Mouse (Mus musculus) liver, adult 2 months (tissue): ENCODE data around the gene Ror1. TPM values are rescaled to one million over a fixed set of nuclear protein-coding genes. Genes with fewer than 3 reads are reported as not detected.
A peak's percentile ranks its signal among the peaks of the same experiment; 100 is the strongest.

ENCODE experiments used
- DNase-seq: peaks from one replicate; pipeline ENCODE4 v3.0.0-alpha.2; 2011; ENCODE audit warnings: low read depth, low spot score; ENCODE audit errors: extremely low read depth
- H3K27ac ChIP-seq: fragments of 200-500 bp; replicated peaks from 2 replicates; pipeline ENCODE4 v1.5.1; 2012; ENCODE audit warnings: low read depth, mild to moderate bottlenecking, control low read depth, inconsistent platforms, low read length; ENCODE audit not compliant: insufficient read depth
- H3K27me3 ChIP-seq: fragments of 200-500 bp; 2 replicates; pipeline ENCODE4 v1.6.1; 2012; ENCODE audit warnings: mild to moderate bottlenecking, moderate library complexity, low read length, inconsistent platforms; ENCODE audit not compliant: control insufficient read depth, insufficient read depth
- H3K36me3 ChIP-seq: fragments of 200-500 bp; 2 replicates; pipeline ENCODE4 v1.6.1; 2012; ENCODE audit warnings: low read length, inconsistent platforms; ENCODE audit not compliant: control insufficient read depth, insufficient read depth
- H3K4me1 ChIP-seq: fragments of 200-500 bp; 2 replicates; pipeline ENCODE4 v1.6.1; 2011; ENCODE audit warnings: low read length; ENCODE audit not compliant: control insufficient read depth, insufficient read depth
- H3K4me3 ChIP-seq: fragments of 200-500 bp; 2 replicates; pipeline ENCODE4 v1.5.1; 2011; ENCODE audit warnings: low read depth, mild to moderate bottlenecking, control low read depth, low read length, moderate library complexity; ENCODE audit not compliant: insufficient read depth
- H3K79me2 ChIP-seq: fragments of 200-500 bp; 2 replicates; pipeline ENCODE4 v1.6.1; 2012; ENCODE audit warnings: inconsistent platforms, mild to moderate bottlenecking, low read length, moderate library complexity; ENCODE audit not compliant: control insufficient read depth, insufficient read depth
- H3K9ac ChIP-seq: fragments of 200-500 bp; 2 replicates; pipeline ENCODE4 v1.6.1; 2012; ENCODE audit warnings: low read depth, mild to moderate bottlenecking, control low read depth, inconsistent platforms, low read length
- CTCF ChIP-seq: fragments of 200-500 bp; IDR thresholded peaks from 2 replicates; pipeline ENCODE4 v1.5.1; 2011; ENCODE audit warnings: low read depth, low read length, control low read depth
- POLR2A ChIP-seq: fragments of 200-500 bp; IDR thresholded peaks from 2 replicates; pipeline ENCODE4 v1.6.1; 2011; ENCODE audit warnings: low read length, control low read depth; ENCODE audit not compliant: insufficient read depth; ENCODE audit errors: extremely low read depth
- WGBS: fragments of 180-500 bp; shearing (Covaris S2); methylation state at CpG from one replicate; pipeline ENCODE4 v1.1.7; 2018; 5-methylcytosine and 5-hydroxymethylcytosine counted together
- polyA plus RNA-seq: library from polyadenylated mRNA; depleted of rRNA; stranded (reverse); fragments of >200 nt; gene quantifications from 2 replicates; pipeline ENCODE4 v1.2.3, GENCODE M21; 2012
- total RNA-seq: library from RNA; depleted of rRNA; stranded (reverse); fragments of >200 nt; gene quantifications from 2 replicates; pipeline ENCODE4 v1.2.3, GENCODE M21; 2014

The Ror1 gene
- total and polyA plus RNA-seq, 2 experiments, result 0.56 to 1.4 TPM

DNA sequence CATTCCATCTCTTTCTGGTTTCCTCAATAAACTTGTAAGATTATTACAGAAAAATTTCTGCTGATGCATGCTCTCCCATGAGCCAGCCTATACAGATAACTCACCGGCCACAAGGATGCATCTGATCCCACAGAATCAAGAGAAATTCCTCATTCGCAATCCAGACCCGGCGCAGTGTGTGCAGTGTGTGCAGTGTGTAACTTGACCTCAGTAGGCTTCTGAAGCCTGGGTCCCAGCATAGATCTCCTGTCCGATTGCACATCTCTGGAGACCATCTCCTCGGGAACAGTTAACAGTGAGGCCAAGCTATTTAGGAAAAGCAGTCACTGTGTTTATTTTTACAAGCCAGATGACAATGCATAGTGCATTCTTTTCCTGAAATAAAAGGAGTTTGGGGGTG is 280.6 kb downstream of the Ror1 start:
- H3K4me1 ChIP-seq, result no peaks in the 10 kb centered on the region
- no peak for TF ChIP-seq CTCF
- TF ChIP-seq POLR2A, result no peak
- H3K79me2 ChIP-seq, result no peaks in the 10 kb centered on the region
- H3K36me3 ChIP-seq, result no peaks in the 10 kb centered on the region
- H3K27me3 ChIP-seq, result no peaks in the 10 kb centered on the region
- H3K9ac ChIP-seq, result no peak overlapping the region
- no peak for DNase-seq
- H3K27ac ChIP-seq, result no peak overlapping the region
- H3K4me3 ChIP-seq, result no peak overlapping the region
- 89% methylated on average over 6 of the region's 6 CpGs for WGBS

GRCm38 (mm10) chr4:100377231-100377630 is 281.6 kb downstream of the Ror1 start:
- no peak overlapping the region for H3K4me3 ChIP-seq
- no peaks in the 10 kb centered on the region for H3K27me3 ChIP-seq
- no peak overlapping the region for H3K27ac ChIP-seq
- DNase-seq, result peak; percentile 61
- no peaks in the 10 kb centered on the region for H3K4me1 ChIP-seq
- TF ChIP-seq POLR2A (no peak), CTCF (no peak)
- WGBS, result 17% methylated on average over 3 of the region's 3 CpGs
- no peak overlapping the region for H3K9ac ChIP-seq
- H3K79me2 ChIP-seq, result no peaks in the 10 kb centered on the region
- H3K36me3 ChIP-seq, result no peaks in the 10 kb centered on the region

DNA sequence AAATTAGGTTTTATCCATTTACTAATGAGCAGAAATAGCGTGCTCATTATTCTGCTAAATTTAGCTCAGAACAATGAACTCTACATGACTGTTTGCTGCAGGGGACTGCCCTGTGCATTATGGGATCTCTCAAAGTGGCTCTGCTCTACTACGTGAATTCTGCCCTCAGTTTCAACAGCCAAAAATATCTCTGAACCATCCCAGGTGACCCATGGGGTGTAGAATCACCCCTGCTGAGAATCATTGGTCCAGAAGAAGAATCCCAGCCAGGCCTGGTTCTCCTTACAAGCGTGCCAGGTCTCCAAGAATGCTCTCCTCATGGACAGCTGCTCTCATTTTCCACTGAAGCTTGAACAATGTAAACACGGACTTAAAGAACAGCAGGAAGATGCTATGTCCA is 282.4 kb downstream of the Ror1 start:
- no peak for DNase-seq
- no peaks in the 10 kb centered on the region for H3K36me3 ChIP-seq
- no peak overlapping the region for H3K4me3 ChIP-seq
- no peaks in the 10 kb centered on the region for H3K4me1 ChIP-seq
- TF ChIP-seq POLR2A (no peak), CTCF (no peak)
- no peak overlapping the region for H3K9ac ChIP-seq
- H3K79me2 ChIP-seq, result no peaks in the 10 kb centered on the region; the same call in 1 of the 2 replicates
- no peak overlapping the region for H3K27ac ChIP-seq
- 88% methylated on average over 4 of the region's 4 CpGs for whole genome bisulfite sequencing
- no peaks in the 10 kb centered on the region for H3K27me3 ChIP-seq

GRCm38 (mm10) chr4:100381760-100382159 is 286.2 kb downstream of the Ror1 start:
- WGBS, result 84% methylated on average over 4 of the region's 4 CpGs
- no peaks in the 10 kb centered on the region for H3K36me3 ChIP-seq
- no peaks in the 10 kb centered on the region for H3K27me3 ChIP-seq
- H3K4me3 ChIP-seq, result no peak overlapping the region
- H3K9ac ChIP-seq, result no peak overlapping the region
- no peak for DNase-seq
- no peaks in the 10 kb centered on the region for H3K4me1 ChIP-seq
- no peaks in the 10 kb centered on the region; the same call in 1 of the 2 replicates for H3K79me2 ChIP-seq
- TF ChIP-seq POLR2A (no peak), CTCF (no peak)
- H3K27ac ChIP-seq, result no peak overlapping the region

DNA sequence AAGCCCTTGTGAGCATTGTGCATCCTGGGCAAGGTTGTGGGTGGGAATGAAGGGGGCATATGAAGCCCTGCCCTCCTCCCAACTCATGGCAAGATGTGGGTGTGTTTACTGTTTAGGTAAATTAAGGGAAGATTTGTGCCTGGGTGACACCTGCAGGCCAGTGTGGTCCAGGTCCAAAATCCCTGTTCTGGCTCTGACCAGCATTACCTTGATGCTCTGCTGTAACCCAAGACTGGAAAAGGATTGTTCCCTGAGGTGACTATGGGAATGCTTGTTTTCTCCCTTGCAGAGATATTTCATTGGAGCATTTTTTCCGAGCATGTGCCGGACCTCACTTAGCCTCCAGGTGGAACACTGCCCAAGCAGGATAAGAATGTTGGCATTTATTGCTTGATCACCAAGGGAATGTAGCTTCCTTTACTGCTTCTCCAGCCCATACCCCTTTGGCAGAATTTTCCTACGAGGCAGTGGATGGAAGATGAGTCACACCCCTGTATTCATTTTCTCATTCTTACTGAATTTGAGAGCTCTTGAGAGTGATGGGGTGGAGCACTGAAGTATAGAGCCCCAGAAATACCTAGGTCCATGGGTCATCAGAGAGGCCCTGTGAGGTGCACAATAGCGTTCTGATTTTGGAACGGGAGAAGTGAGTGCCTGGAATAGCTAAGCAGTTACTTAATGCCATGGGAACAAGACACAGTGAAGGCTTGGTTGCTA is 290.8 kb downstream of the Ror1 start:
- Histone ChIP-seq H3K9ac (no peak overlapping the region), H3K27me3 (no peaks in the 10 kb centered on the region), H3K79me2 (no peaks in the 10 kb centered on the region; the same call in 1 of the 2 replicates), H3K4me1 (no peaks in the 10 kb centered on the region), H3K27ac (no peak overlapping the region), H3K36me3 (no peaks in the 10 kb centered on the region), H3K4me3 (no peak overlapping the region)
- TF ChIP-seq CTCF (peak; percentile 41; the same call in 1 of the 2 replicates), POLR2A (no peak)
- DNase-seq, result no peak
- WGBS, result 78% methylated on average over 5 of the region's 5 CpGs

- Histone ChIP-seq H3K79me2 (no peaks in the 10 kb centered on the region), H3K36me3 (no peaks in the 10 kb centered on the region), H3K4me3 (no peak overlapping the region), H3K27ac (no peak overlapping the region), H3K9ac (no peak overlapping the region), H3K27me3 (no peaks in the 10 kb centered on the region), H3K4me1 (peaks cover 4% of the 10 kb centered on the region; the same call in 1 of the 2 replicates)
- TF ChIP-seq POLR2A (no peak), CTCF (no peak)
- 92% methylated on average over 6 of the region's 6 CpGs for WGBS
- no peak for DNase-seq
Observed at GRCm38 (mm10) chr4:100390436-100390835, 294.8 kb downstream of the Ror1 start.
